Mouse (Mus musculus): ENCODE results near the gene Cbr3. TPM values are rescaled to one million over a fixed set of nuclear protein-coding genes. Genes with fewer than 3 reads are reported as not detected.
"Not testable (repeated sequence)": the region's sequence is repeated elsewhere in the genome, so short reads cannot be mapped to it uniquely, and the experiment has no call there.

Gene Cbr3
- 0.33 and 0.45 TPM in 2 replicates for polyA plus RNA-seq (2016; fragmentation: Nextera tagmentation; extraction: Ambion mirVana)

- H3K27me3 ChIP-seq: peaks cover 62% of the 10 kb centered on the region
- H3K4me1 ChIP-seq: peaks cover 16% of the 10 kb centered on the region
- no peaks in the 10 kb centered on the region for H3K36me3 ChIP-seq (replicated peaks)
- H3K9me3 ChIP-seq: no peaks in the 10 kb centered on the region
- peak within 1 kb of the TSS; percentile 51 for H3K9ac ChIP-seq
- peak within 1 kb of the TSS; percentile 74 for H3K4me2 ChIP-seq
- H3K27ac ChIP-seq: no peak within 1 kb of the TSS
- H3K4me3 ChIP-seq (replicated peaks): peak within 1 kb of the TSS; percentile 46
- under 1% methylated on average over 63 of the region's 63 CpGs for WGBS
- ATAC-seq (ENCODE audit: low FRiP score): peak; percentile 23; the same call in 1 of the 2 replicates
These were observed at the start of gene Cbr3 for GRCm38 (mm10) chr16:93682689-93683507. Cbr3 (plus strand) TSS chr16:93683215.

DNA sequence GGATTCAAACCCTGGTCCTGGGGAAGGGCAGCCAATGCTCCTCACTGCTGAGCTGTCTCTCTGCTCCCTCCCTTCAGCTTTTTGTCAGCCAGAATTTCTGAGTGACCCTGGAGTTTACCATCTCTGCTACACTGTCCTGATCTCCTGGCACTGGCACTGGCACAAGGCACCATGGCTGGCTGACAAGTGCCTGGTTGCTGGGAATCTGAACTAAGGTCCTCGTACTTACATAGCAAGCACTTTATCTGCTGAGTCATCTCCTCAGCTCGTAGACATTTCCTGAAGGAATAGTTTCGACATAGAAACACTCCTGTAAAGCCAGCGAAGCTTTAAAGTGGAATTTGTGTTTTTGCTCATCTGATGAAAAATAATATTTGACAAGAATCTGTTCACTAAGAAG is 39.0 kb upstream of the Cbr3 start:
- H3K4me3 ChIP-seq (replicated peaks): no peak overlapping the region
- no peaks in the 10 kb centered on the region for H3K36me3 ChIP-seq (replicated peaks)
- no peak overlapping the region for H3K9ac ChIP-seq
- H3K27ac ChIP-seq: no peak overlapping the region
- no peak for ATAC-seq (ENCODE audit: low FRiP score)
- H3K4me1 ChIP-seq: no peaks in the 10 kb centered on the region
- H3K27me3 ChIP-seq: no peaks in the 10 kb centered on the region
- 78% methylated on average over 4 of the region's 4 CpGs for WGBS
- H3K9me3 ChIP-seq: no peaks in the 10 kb centered on the region
- no peak overlapping the region for H3K4me2 ChIP-seq

DNA sequence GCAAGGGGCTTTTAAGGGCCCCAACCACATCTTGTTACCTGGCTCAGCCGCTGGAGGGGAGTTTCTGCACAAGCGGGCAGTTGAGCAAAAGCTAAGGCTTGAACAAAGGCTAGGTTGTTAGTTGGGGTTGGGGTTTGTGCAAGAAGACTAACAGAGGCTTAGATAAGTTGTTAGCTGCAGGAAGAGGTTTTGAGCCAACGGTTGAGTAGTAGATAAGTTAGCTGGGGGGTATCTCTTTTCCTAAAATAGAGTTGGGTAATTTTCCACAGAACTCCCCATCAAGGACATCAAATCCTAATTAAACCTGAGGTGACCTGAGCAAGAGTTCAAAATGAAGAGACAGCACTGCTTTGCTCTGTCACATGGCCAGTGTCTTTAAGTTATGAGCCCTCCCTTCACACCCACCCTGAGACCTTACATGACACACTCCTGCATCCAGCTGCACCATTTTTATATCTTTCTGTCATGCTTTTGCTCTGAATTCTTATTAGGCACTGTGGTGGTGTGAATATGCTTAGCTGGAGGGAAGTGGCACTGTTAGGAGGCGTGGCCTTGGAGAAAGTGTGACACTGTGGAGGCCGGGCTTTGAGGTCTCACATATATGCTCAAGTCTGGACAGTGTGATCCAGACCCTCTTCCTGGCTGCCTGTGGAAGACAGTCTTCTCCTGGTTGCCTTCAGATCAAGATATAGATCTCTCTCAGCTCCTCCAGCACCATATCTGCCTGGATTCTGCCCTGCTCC is 34.4 kb upstream of the Cbr3 start:
- Histone ChIP-seq H3K9me3 (no peaks in the 10 kb centered on the region), H3K36me3 (replicated peaks) (no peaks in the 10 kb centered on the region), H3K9ac (no peak overlapping the region), H3K27ac (no peak overlapping the region), H3K4me1 (no peaks in the 10 kb centered on the region), H3K27me3 (no peaks in the 10 kb centered on the region; the same call in 1 of the 2 replicates), H3K4me3 (replicated peaks) (no peak overlapping the region), H3K4me2 (no peak overlapping the region)
- 88% methylated on average over 5 of the region's 5 CpGs for WGBS
- no peak for ATAC-seq (ENCODE audit: low FRiP score)

- Histone ChIP-seq H3K27ac (no peak overlapping the region), H3K4me2 (no peak overlapping the region), H3K27me3 (no peaks in the 10 kb centered on the region), H3K9ac (no peak overlapping the region), H3K4me3 (replicated peaks) (no peak overlapping the region), H3K4me1 (no peaks in the 10 kb centered on the region), H3K36me3 (replicated peaks) (no peaks in the 10 kb centered on the region), H3K9me3 (peaks cover 10% of the 10 kb centered on the region)
- ATAC-seq (ENCODE audit: low FRiP score): no peak
These were observed 15.0 kb upstream of the Cbr3 start for GRCm38 (mm10) chr16:93667976-93668375.

DNA sequence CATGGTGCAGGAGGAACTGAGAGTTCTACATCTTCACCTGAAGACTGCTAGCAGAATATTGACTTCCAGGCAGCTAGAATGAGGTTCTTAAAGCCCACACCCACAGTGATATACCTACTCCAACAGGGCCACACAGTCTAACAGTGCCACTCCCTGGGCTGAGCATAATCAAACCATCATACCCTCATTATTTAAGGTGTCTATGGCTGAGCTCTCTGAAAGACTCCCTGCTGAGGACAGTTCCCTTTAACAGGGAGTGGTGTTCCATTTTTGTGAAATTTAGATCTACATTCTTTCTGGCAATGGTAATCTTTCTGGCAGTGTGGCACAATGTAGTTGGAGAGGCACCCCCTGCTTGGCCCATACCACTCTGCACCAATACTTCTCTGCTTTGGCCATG is 13.5 kb upstream of the Cbr3 start:
- H3K4me1 ChIP-seq: no peaks in the 10 kb centered on the region
- H3K27ac ChIP-seq: no peak overlapping the region
- H3K27me3 ChIP-seq: no peaks in the 10 kb centered on the region
- no peak overlapping the region for H3K4me3 ChIP-seq (replicated peaks)
- no peak for ATAC-seq (ENCODE audit: low FRiP score)
- no peak overlapping the region for H3K9ac ChIP-seq
- peaks cover 10% of the 10 kb centered on the region for H3K9me3 ChIP-seq
- H3K36me3 ChIP-seq (replicated peaks): no peaks in the 10 kb centered on the region
- no peak overlapping the region for H3K4me2 ChIP-seq

DNA sequence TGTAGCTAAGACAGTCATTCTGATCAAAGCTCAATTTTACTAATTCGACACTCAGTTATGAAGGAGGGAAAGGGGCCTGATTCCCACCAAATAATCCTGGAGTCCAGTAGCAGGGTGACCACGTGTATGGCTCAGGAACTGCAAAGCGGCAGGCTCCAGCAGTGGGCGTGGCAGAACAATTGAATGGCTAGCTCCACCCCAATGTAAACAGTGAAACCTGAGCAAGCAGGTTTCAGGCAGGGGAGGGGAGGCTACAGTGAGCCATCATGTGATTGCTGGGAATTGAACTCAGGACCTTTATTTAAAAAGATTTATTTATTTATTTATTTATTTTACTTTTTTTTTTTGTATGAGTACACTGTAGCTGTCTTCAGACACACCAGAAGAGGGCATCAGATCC is 12.5 kb upstream of the Cbr3 start:
- not testable (repeated sequence) for H3K27me3 ChIP-seq; H3K4me3 ChIP-seq (replicated peaks); H3K27ac ChIP-seq; H3K9ac ChIP-seq; H3K4me2 ChIP-seq; ATAC-seq (ENCODE audit: low FRiP score); H3K4me1 ChIP-seq; H3K36me3 ChIP-seq (replicated peaks)
- H3K9me3 ChIP-seq: peaks cover 10% of the 10 kb centered on the region
- 38% methylated on average over 4 of the region's 4 CpGs for WGBS

GRCm38 (mm10) chr16:93671064-93671463 is 12.0 kb upstream of the Cbr3 start:
- Histone ChIP-seq H3K27ac (no peak overlapping the region), H3K36me3 (replicated peaks) (no peaks in the 10 kb centered on the region), H3K27me3 (no peaks in the 10 kb centered on the region), H3K9me3 (peaks cover 10% of the 10 kb centered on the region), H3K4me1 (no peaks in the 10 kb centered on the region), H3K4me3 (replicated peaks) (no peak overlapping the region), H3K9ac (no peak overlapping the region), H3K4me2 (no peak overlapping the region)
- WGBS: 93% methylated on average over 5 of the region's 5 CpGs
- ATAC-seq (ENCODE audit: low FRiP score): no peak

DNA sequence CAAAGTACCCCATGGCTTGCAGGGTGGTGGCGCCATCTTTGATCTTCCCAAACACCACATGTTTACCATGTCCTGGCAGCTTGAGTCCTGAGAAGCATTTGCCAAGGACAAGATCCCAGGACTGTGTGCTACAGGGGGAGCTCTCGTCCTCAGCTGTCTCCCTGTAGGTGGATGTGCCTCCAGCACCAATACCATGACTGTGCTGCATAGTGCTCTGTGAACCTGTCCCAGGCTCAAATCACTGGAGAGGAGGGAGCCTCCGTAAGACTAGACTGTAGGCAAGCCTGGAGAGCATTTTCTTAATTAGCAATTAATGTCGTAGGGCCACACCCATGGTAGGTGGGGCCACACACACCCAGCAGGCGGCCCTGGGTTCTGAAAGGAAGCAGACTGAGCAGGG is 6.6 kb upstream of the Cbr3 start:
- Histone ChIP-seq H3K4me1 (no peaks in the 10 kb centered on the region), H3K4me2 (no peak overlapping the region), H3K36me3 (replicated peaks) (no peaks in the 10 kb centered on the region), H3K4me3 (replicated peaks) (no peak overlapping the region), H3K27me3 (peaks cover 19% of the 10 kb centered on the region), H3K9me3 (no peaks in the 10 kb centered on the region), H3K27ac (no peak overlapping the region), H3K9ac (no peak overlapping the region)
- 80% methylated on average over 5 of the region's 5 CpGs for WGBS
- no peak for ATAC-seq (ENCODE audit: low FRiP score)

- no peak overlapping the region for H3K9ac ChIP-seq
- no peak overlapping the region for H3K4me3 ChIP-seq (replicated peaks)
- H3K9me3 ChIP-seq: no peaks in the 10 kb centered on the region
- no peak overlapping the region for H3K4me2 ChIP-seq
- ATAC-seq (ENCODE audit: low FRiP score): no peak
- H3K27me3 ChIP-seq: peaks cover 37% of the 10 kb centered on the region
- H3K4me1 ChIP-seq: peaks cover 8% of the 10 kb centered on the region
- no peaks in the 10 kb centered on the region for H3K36me3 ChIP-seq (replicated peaks)
- WGBS: 83% methylated on average over 4 of the region's 4 CpGs
- no peak overlapping the region for H3K27ac ChIP-seq
These were observed 4.8 kb upstream of the Cbr3 start for GRCm38 (mm10) chr16:93678206-93678605.

GRCm38 (mm10) chr16:93679165-93679564 is 3.9 kb upstream of the Cbr3 start:
- no peak overlapping the region for H3K4me2 ChIP-seq
- no peak overlapping the region for H3K4me3 ChIP-seq (replicated peaks)
- no peaks in the 10 kb centered on the region for H3K9me3 ChIP-seq
- no peak overlapping the region for H3K27ac ChIP-seq
- H3K36me3 ChIP-seq (replicated peaks): no peaks in the 10 kb centered on the region
- peaks cover 16% of the 10 kb centered on the region for H3K4me1 ChIP-seq
- peaks cover 46% of the 10 kb centered on the region for H3K27me3 ChIP-seq
- 51% methylated on average over 9 of the region's 9 CpGs for WGBS
- H3K9ac ChIP-seq: no peak overlapping the region
- no peak for ATAC-seq (ENCODE audit: low FRiP score)

- peak overlapping the region; percentile 46 for H3K4me3 ChIP-seq (replicated peaks)
- ATAC-seq (ENCODE audit: low FRiP score): peak; percentile 9; the same call in 1 of the 2 replicates
- H3K36me3 ChIP-seq (replicated peaks): no peaks in the 10 kb centered on the region
- peak overlapping the region; percentile 74; the same call in 1 of the 2 replicates for H3K4me2 ChIP-seq
- peaks cover 62% of the 10 kb centered on the region for H3K27me3 ChIP-seq
- H3K4me1 ChIP-seq: peaks cover 16% of the 10 kb centered on the region
- WGBS: 23% methylated on average over 13 of the region's 13 CpGs
- H3K9me3 ChIP-seq: no peaks in the 10 kb centered on the region
- no peak overlapping the region for H3K27ac ChIP-seq
- H3K9ac ChIP-seq: no peak overlapping the region
These were observed 793 bp upstream of the Cbr3 start for GRCm38 (mm10) chr16:93682156-93682688.

DNA sequence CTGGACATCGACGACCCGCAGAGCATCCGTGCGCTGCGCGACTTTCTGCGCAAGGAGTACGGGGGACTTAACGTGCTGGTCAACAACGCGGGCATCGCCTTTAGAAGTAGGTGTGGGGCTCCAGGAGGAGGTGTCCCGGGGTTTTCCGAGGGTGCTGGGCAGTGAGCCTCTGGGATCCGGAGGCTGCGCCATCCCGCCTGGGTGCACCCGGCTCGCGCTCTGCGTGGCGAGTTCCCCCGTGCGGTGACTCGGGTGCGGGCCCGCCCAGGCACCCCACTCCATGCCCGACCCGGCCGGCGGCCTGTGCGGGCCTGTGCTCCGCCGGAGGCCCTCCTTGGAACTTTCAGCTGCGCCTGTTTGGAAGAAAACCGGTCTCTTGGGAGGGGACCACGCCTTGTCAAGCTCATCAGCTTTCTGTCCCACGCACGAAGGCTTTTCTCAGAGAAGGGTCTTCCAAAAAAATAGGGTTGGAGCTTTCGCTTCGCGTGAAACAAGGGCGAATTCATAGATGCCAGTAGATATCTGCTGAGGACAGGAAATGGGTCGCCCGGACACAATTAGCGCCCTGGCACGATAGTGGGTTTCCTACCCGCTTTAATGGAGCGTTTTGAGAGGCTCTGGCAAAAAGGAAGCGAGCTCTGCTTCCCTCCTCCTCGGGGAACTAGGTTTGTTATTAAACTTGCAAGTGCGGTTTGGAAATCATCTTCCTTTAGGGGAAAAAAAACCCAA is 657 bp downstream of the Cbr3 start:
- H3K36me3 ChIP-seq (replicated peaks): no peaks in the 10 kb centered on the region
- ATAC-seq (ENCODE audit: low FRiP score): no peak
- peak overlapping the region; percentile 46 for H3K4me3 ChIP-seq (replicated peaks)
- no peak overlapping the region for H3K27ac ChIP-seq
- H3K9ac ChIP-seq: peak overlapping the region; percentile 51
- WGBS: 1% methylated on average over 53 of the region's 53 CpGs
- H3K9me3 ChIP-seq: no peaks in the 10 kb centered on the region
- H3K4me2 ChIP-seq: peak overlapping the region; percentile 74
- H3K27me3 ChIP-seq: peaks cover 62% of the 10 kb centered on the region
- H3K4me1 ChIP-seq: peaks cover 16% of the 10 kb centered on the region

All from forebrain, embryonic 12.5 days (tissue).